Mouse (Mus musculus): Measurements from ENCODE around the gene Zbtb32. TPM values are rescaled to one million over a fixed set of nuclear protein-coding genes. Genes with fewer than 3 reads are reported as not detected.

Zbtb32 gene
- polyA plus RNA-seq, 1 experiment: 22.7 TPM

DNA sequence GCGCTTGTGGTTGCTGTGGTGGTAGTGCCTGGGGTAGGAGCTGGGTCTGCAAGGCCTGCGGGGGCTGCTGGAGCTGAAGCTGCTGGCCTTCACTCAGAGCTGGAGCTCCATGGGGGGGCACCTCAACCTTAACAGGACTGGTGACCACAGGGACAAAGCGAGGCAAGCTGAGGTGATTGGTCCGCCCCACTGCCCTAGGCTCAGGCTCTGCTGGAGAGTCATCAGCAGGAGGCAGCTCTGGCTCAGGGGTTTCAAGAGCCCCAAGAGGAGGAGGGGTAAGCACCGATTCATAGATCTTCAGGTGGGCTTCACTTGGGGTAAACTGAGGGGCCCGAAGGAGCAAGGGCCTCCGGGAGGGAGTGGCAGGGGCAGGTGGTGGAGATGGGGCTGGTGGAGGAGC is 13.5 kb downstream of the Zbtb32 start:
- H3K36me3 ChIP-seq (ENCODE audit: control insufficient read depth, insufficient read depth, low read length, poor library complexity, severe bottlenecking): peaks cover 50% of the 10 kb centered on the region
- TF ChIP-seq POLR2A (IDR thresholded peaks at IDR 0.05; ENCODE audit: insufficient read depth, low read length): no peak
- TF ChIP-seq EP300 (IDR thresholded peaks at IDR 0.05; ENCODE audit: insufficient read depth, low read depth, low read length): no peak
- no peaks in the 10 kb centered on the region for H3K9me3 ChIP-seq (replicated peaks; ENCODE audit: control insufficient read depth, insufficient read depth, low read length, poor library complexity, severe bottlenecking)
- H3K4me1 ChIP-seq (ENCODE audit: control insufficient read depth, insufficient read depth, low read length): peaks cover under 1% of the 10 kb centered on the region
- H3K27ac ChIP-seq (ENCODE audit: insufficient read depth, low read length): no peak overlapping the region
- no peak overlapping the region for H3K4me3 ChIP-seq (ENCODE audit: low read depth, low read length)
- no peak overlapping the region for H3K9ac ChIP-seq (ENCODE audit: low read depth, poor library complexity, severe bottlenecking)
- no peaks in the 10 kb centered on the region for H3K27me3 ChIP-seq (ENCODE audit: control insufficient read depth, insufficient read depth, low read length, poor library complexity, severe bottlenecking)

GRCm38 (mm10) chr7:30584339-30584738 is 14.4 kb downstream of the Zbtb32 start:
- Histone ChIP-seq H3K4me3 (ENCODE audit: low read depth, low read length) (no peak overlapping the region), H3K36me3 (ENCODE audit: control insufficient read depth, insufficient read depth, low read length, poor library complexity, severe bottlenecking) (peaks cover 57% of the 10 kb centered on the region), H3K27ac (ENCODE audit: insufficient read depth, low read length) (no peak overlapping the region), H3K9ac (ENCODE audit: low read depth, poor library complexity, severe bottlenecking) (no peak overlapping the region), H3K4me1 (ENCODE audit: control insufficient read depth, insufficient read depth, low read length) (no peaks in the 10 kb centered on the region), H3K9me3 (replicated peaks; ENCODE audit: control insufficient read depth, insufficient read depth, low read length, poor library complexity, severe bottlenecking) (no peaks in the 10 kb centered on the region), H3K27me3 (ENCODE audit: control insufficient read depth, insufficient read depth, low read length, poor library complexity, severe bottlenecking) (no peaks in the 10 kb centered on the region)
- TF ChIP-seq CTCF (IDR thresholded peaks at IDR 0.05; ENCODE audit: low read depth, low read length) (no peak), POLR2A (IDR thresholded peaks at IDR 0.05; ENCODE audit: insufficient read depth, low read length) (no peak), EP300 (IDR thresholded peaks at IDR 0.05; ENCODE audit: insufficient read depth, low read depth, low read length) (no peak)

DNA sequence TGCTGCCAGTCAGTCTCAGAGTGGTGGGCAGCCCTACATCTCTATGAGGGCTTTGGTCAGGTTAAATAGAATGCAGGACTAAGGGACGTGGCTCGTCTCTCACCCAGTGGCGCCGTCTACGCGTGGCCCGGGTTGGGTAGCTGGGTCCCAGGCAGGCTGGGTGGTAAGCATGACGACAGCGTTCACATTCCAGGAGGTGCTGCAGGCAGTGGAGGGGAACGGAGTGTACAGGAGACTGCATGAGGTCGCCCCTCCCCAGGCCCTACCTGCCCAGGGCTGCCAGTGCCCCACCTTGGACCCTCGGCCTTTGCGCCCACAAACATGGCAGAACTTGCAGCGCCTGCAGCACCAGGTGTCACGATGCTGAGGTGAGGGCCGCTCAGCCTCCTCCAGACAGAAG is 17.2 kb downstream of the Zbtb32 start:
- no peak overlapping the region for H3K4me3 ChIP-seq (ENCODE audit: low read depth, low read length)
- H3K36me3 ChIP-seq (ENCODE audit: control insufficient read depth, insufficient read depth, low read length, poor library complexity, severe bottlenecking): peaks cover 82% of the 10 kb centered on the region
- H3K9me3 ChIP-seq (replicated peaks; ENCODE audit: control insufficient read depth, insufficient read depth, low read length, poor library complexity, severe bottlenecking): no peaks in the 10 kb centered on the region
- TF ChIP-seq POLR2A (IDR thresholded peaks at IDR 0.05; ENCODE audit: insufficient read depth, low read length): no peak
- no peak for TF ChIP-seq EP300 (IDR thresholded peaks at IDR 0.05; ENCODE audit: insufficient read depth, low read depth, low read length)
- TF ChIP-seq CTCF (IDR thresholded peaks at IDR 0.05; ENCODE audit: low read depth, low read length): no peak
- no peaks in the 10 kb centered on the region for H3K4me1 ChIP-seq (ENCODE audit: control insufficient read depth, insufficient read depth, low read length)
- H3K27me3 ChIP-seq (ENCODE audit: control insufficient read depth, insufficient read depth, low read length, poor library complexity, severe bottlenecking): no peaks in the 10 kb centered on the region
- H3K27ac ChIP-seq (ENCODE audit: insufficient read depth, low read length): no peak overlapping the region
- H3K9ac ChIP-seq (ENCODE audit: low read depth, poor library complexity, severe bottlenecking): no peak overlapping the region

DNA sequence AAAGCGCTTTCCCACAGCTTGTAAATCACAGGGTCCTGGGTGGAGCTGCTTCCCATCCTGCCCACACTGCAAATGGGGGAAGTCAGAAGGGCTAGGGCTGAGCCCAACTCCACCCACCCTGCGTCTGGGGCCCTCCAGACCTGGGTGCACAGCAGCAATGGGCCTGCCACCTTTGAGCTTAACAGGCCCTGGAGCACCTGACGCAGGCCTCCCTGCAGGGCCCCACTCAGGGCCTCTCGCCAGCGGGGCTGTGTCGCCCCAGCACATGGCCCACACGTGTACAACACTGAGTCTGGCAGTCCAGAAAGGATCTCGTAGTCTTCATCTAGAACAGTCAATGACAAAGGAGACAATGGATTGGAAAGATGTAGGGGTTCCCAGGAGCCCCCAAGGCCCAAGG is 18.8 kb downstream of the Zbtb32 start:
- H3K36me3 ChIP-seq (ENCODE audit: control insufficient read depth, insufficient read depth, low read length, poor library complexity, severe bottlenecking): peaks cover 82% of the 10 kb centered on the region
- H3K9me3 ChIP-seq (replicated peaks; ENCODE audit: control insufficient read depth, insufficient read depth, low read length, poor library complexity, severe bottlenecking): no peaks in the 10 kb centered on the region
- no peaks in the 10 kb centered on the region for H3K27me3 ChIP-seq (ENCODE audit: control insufficient read depth, insufficient read depth, low read length, poor library complexity, severe bottlenecking)
- no peak overlapping the region for H3K9ac ChIP-seq (ENCODE audit: low read depth, poor library complexity, severe bottlenecking)
- no peak overlapping the region for H3K27ac ChIP-seq (ENCODE audit: insufficient read depth, low read length)
- TF ChIP-seq CTCF (IDR thresholded peaks at IDR 0.05; ENCODE audit: low read depth, low read length) (no peak), EP300 (IDR thresholded peaks at IDR 0.05; ENCODE audit: insufficient read depth, low read depth, low read length) (no peak), POLR2A (IDR thresholded peaks at IDR 0.05; ENCODE audit: insufficient read depth, low read length) (no peak)
- H3K4me1 ChIP-seq (ENCODE audit: control insufficient read depth, insufficient read depth, low read length): no peaks in the 10 kb centered on the region
- no peak overlapping the region for H3K4me3 ChIP-seq (ENCODE audit: low read depth, low read length)

DNA sequence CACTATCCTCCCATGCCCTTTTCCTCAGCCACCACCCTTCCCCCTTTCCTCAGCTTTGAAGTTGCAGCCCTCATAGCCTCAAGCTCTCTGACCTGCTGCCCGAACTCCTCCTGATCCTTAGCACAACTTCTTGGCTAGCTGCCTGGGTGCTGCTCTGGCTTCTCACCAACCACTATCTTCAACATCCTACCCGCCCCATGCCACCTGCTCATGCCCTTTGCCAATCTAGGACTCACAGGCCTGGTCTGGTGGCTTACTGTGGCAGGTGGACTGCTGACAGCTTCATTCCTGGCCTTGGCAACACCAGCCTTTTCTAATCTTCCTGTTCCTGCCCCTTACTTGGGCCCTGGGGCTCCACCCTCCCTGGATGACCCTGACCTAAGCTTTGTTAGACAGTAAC is 25.7 kb downstream of the Zbtb32 start:
- no peak overlapping the region for H3K27ac ChIP-seq (ENCODE audit: insufficient read depth, low read length)
- H3K36me3 ChIP-seq (ENCODE audit: control insufficient read depth, insufficient read depth, low read length, poor library complexity, severe bottlenecking): peaks cover 74% of the 10 kb centered on the region
- TF ChIP-seq EP300 (IDR thresholded peaks at IDR 0.05; ENCODE audit: insufficient read depth, low read depth, low read length) (no peak), CTCF (IDR thresholded peaks at IDR 0.05; ENCODE audit: low read depth, low read length) (no peak), POLR2A (IDR thresholded peaks at IDR 0.05; ENCODE audit: insufficient read depth, low read length) (no peak)

DNA sequence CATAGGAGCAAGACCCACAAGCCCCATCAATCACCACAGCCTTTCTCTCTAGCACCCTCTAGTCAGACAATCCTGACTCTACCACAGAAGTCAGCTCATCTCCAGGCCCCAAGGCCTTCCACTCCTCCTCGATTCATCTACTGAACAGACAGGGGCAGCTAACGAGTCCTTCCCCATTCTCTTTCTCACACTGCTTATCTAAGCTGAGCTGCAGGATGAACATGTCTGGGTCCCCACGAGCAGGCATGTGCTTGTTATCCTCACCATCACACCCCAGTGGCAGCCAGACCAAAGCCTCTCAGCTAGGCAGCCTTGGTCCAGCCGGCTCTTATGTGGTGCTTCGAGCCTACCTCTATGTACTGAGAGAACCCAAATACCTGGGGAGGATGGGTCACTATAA is 26.3 kb downstream of the Zbtb32 start:
- no peak overlapping the region for H3K9ac ChIP-seq (ENCODE audit: low read depth, poor library complexity, severe bottlenecking)
- TF ChIP-seq POLR2A (IDR thresholded peaks at IDR 0.05; ENCODE audit: insufficient read depth, low read length): no peak
- TF ChIP-seq EP300 (IDR thresholded peaks at IDR 0.05; ENCODE audit: insufficient read depth, low read depth, low read length): no peak
- no peak for TF ChIP-seq CTCF (IDR thresholded peaks at IDR 0.05; ENCODE audit: low read depth, low read length)
- peaks cover 69% of the 10 kb centered on the region for H3K36me3 ChIP-seq (ENCODE audit: control insufficient read depth, insufficient read depth, low read length, poor library complexity, severe bottlenecking)
- H3K9me3 ChIP-seq (replicated peaks; ENCODE audit: control insufficient read depth, insufficient read depth, low read length, poor library complexity, severe bottlenecking): no peaks in the 10 kb centered on the region
- no peaks in the 10 kb centered on the region for H3K4me1 ChIP-seq (ENCODE audit: control insufficient read depth, insufficient read depth, low read length)
- H3K4me3 ChIP-seq (ENCODE audit: low read depth, low read length): no peak overlapping the region
- H3K27ac ChIP-seq (ENCODE audit: insufficient read depth, low read length): no peak overlapping the region
- no peaks in the 10 kb centered on the region for H3K27me3 ChIP-seq (ENCODE audit: control insufficient read depth, insufficient read depth, low read length, poor library complexity, severe bottlenecking)

More for the DNA sequence above, 25.7 kb downstream of the Zbtb32 start:
- no peaks in the 10 kb centered on the region for H3K27me3 ChIP-seq (ENCODE audit: control insufficient read depth, insufficient read depth, low read length, poor library complexity, severe bottlenecking)
- H3K4me1 ChIP-seq (ENCODE audit: control insufficient read depth, insufficient read depth, low read length): no peaks in the 10 kb centered on the region
- no peak overlapping the region for H3K4me3 ChIP-seq (ENCODE audit: low read depth, low read length)
- no peaks in the 10 kb centered on the region for H3K9me3 ChIP-seq (replicated peaks; ENCODE audit: control insufficient read depth, insufficient read depth, low read length, poor library complexity, severe bottlenecking)
- H3K9ac ChIP-seq (ENCODE audit: low read depth, poor library complexity, severe bottlenecking): no peak overlapping the region

All from ES-Bruce4 (cell line).